Mouse (Mus musculus) embryo, embryonic 11.5 days (tissue): ENCODE measurements around the gene Cacna1h.

Experiments
- DNase-seq: peaks from one replicate; pipeline ENCODE4 v3.0.0-alpha.2; 2012; ENCODE audit warnings: low read depth, low spot score

The Cacna1h gene

GRCm38 (mm10) chr17:25445841-25446240 lies 12.3 kb upstream of the Cacna1h start:
- DNase-seq: no peak

- DNase-seq: no peak
Observed at GRCm38 (mm10) chr17:25445074-25445473, 11.5 kb upstream of the Cacna1h start.

- no peak for DNase-seq
Observed at GRCm38 (mm10) chr17:25442889-25443288, 9.3 kb upstream of the Cacna1h start.

GRCm38 (mm10) chr17:25441417-25441816 lies 7.8 kb upstream of the Cacna1h start:
- no peak for DNase-seq

- no peak for DNase-seq
Observed at GRCm38 (mm10) chr17:25433223-25433616, 363 bp downstream of the Cacna1h start.

GRCm38 (mm10) chr17:25432433-25433181 lies 976 bp downstream of the Cacna1h start:
- DNase-seq: no peak

GRCm38 (mm10) chr17:25430534-25430933 lies 3.0 kb downstream of the Cacna1h start:
- no peak for DNase-seq

- DNase-seq: no peak
Observed at GRCm38 (mm10) chr17:25429886-25430285, 3.7 kb downstream of the Cacna1h start.

GRCm38 (mm10) chr17:25429240-25429639 lies 4.3 kb downstream of the Cacna1h start:
- no peak for DNase-seq

- DNase-seq: no peak
Observed at GRCm38 (mm10) chr17:25427441-25427840, 6.1 kb downstream of the Cacna1h start.

GRCm38 (mm10) chr17:25425996-25426395 lies 7.6 kb downstream of the Cacna1h start:
- no peak for DNase-seq

GRCm38 (mm10) chr17:25424526-25425080 lies 9.0 kb downstream of the Cacna1h start:
- DNase-seq: no peak

- no peak for DNase-seq
Observed at GRCm38 (mm10) chr17:25420998-25421397, 12.6 kb downstream of the Cacna1h start.

GRCm38 (mm10) chr17:25418926-25419325 lies 14.7 kb downstream of the Cacna1h start:
- no peak for DNase-seq

GRCm38 (mm10) chr17:25417990-25418389 lies 15.6 kb downstream of the Cacna1h start:
- DNase-seq: no peak

- no peak for DNase-seq
Observed at GRCm38 (mm10) chr17:25416219-25416618, 17.4 kb downstream of the Cacna1h start.

GRCm38 (mm10) chr17:25415421-25415913 lies 18.1 kb downstream of the Cacna1h start:
- DNase-seq: no peak

GRCm38 (mm10) chr17:25414917-25415316 lies 18.7 kb downstream of the Cacna1h start:
- no peak for DNase-seq

GRCm38 (mm10) chr17:25414209-25414608 lies 19.4 kb downstream of the Cacna1h start:
- no peak for DNase-seq

- no peak for DNase-seq
Observed at GRCm38 (mm10) chr17:25411251-25411650, 22.3 kb downstream of the Cacna1h start.

GRCm38 (mm10) chr17:25410786-25411185 lies 22.8 kb downstream of the Cacna1h start:
- no peak for DNase-seq

- DNase-seq: no peak
Observed at GRCm38 (mm10) chr17:25410180-25410579, 23.4 kb downstream of the Cacna1h start.

GRCm38 (mm10) chr17:25409621-25410020 lies 24.0 kb downstream of the Cacna1h start:
- DNase-seq: no peak
